8 mouse cellular contexts compared by ENCODE assay signal in the genomic region with DNA sequence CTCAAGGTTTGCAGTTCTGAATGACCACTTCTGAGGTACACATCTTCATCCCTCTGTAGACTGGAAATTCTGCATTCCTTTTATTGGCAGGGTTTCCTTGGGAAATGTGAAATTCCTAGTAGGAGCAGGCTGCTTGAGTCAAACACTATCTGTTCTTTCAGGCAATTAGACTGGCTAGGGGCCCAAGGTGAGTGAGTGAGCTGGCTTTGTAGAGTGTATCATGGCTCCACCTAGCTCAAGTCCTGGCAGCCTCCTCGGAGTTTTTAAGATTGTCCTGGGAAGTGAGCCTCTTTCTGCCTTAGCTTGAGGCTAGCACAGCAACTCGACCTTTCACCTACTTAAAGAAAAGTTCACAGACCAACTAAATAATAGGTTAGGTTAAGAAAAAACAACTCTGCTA. TPM values are rescaled to one million over a fixed set of nuclear protein-coding genes. Genes with fewer than 3 reads are reported as not detected.
DNase-seq lines count a peak whose midpoint lies in the region; ATAC-seq lines count a peak whose summit lies in the region.

No protein-coding gene starts in this region.

- no peak overlapping the region for H3K4me3 ChIP-seq in intestine, embryonic 15.5 days (replicated peaks)
- no peak overlapping the region for H3K4me3 ChIP-seq in lung, embryonic 16.5 days (ENCODE audit: low read length)

- peak; percentile 44 to 48 for DNase-seq in heart, adult 18-20 months
- DNase-seq in heart, adult 9 months (ENCODE audit: low spot score in 2 of 2): no peak
- peak; percentile 23 to 27 for DNase-seq in cerebellum, postnatal 14 days
- no peak for DNase-seq in spleen, postnatal 36 days (ENCODE audit: low spot score in 2 of 2)
- no peak for DNase-seq in left cerebral cortex, adult 9 months (ENCODE audit: low spot score in 2 of 2)
- DNase-seq in thymus, postnatal 4 days: no peak

- no peaks in the 10 kb centered on the region for H3K36me3 ChIP-seq in intestine, embryonic 15.5 days
- no peaks in the 10 kb centered on the region for H3K36me3 ChIP-seq in lung, embryonic 16.5 days (ENCODE audit: control insufficient read depth, insufficient read depth, low read length)

- H3K27ac ChIP-seq in intestine, embryonic 15.5 days: peak overlapping the region; percentile 71
- peak overlapping the region; percentile 67 for H3K27ac ChIP-seq in lung, embryonic 16.5 days (ENCODE audit: low read length)

- 0 out of 2 replicates have a peak overlapping the region, but pooled peaks have one; percentile 17 for H3K4me2 ChIP-seq in intestine, embryonic 15.5 days (replicated peaks)
- H3K4me2 ChIP-seq in lung, embryonic 16.5 days (ENCODE audit: low read depth, low read length): no peak overlapping the region

- peaks cover 14% of the 10 kb centered on the region for H3K4me1 ChIP-seq in intestine, embryonic 15.5 days (replicated peaks)
- peaks cover 15% of the 10 kb centered on the region for H3K4me1 ChIP-seq in lung, embryonic 16.5 days (replicated peaks; ENCODE audit: control insufficient read depth, insufficient read depth, low read length)

- no peaks in the 10 kb centered on the region for H3K9me3 ChIP-seq in intestine, embryonic 15.5 days
- H3K9me3 ChIP-seq in lung, embryonic 16.5 days (ENCODE audit: control insufficient read depth, low read length): no peaks in the 10 kb centered on the region

- no peak overlapping the region for H3K9ac ChIP-seq in intestine, embryonic 15.5 days
- no peak overlapping the region for H3K9ac ChIP-seq in lung, embryonic 16.5 days (ENCODE audit: low read length)

- ATAC-seq in intestine, embryonic 15.5 days: 0 out of 2 replicates have a peak, but pooled peaks have one; percentile 12
- ATAC-seq in lung, embryonic 16.5 days (ENCODE audit: low read depth): 0 out of 2 replicates have a peak, but pooled peaks have one; percentile 10

- no peaks in the 10 kb centered on the region for H3K27me3 ChIP-seq in intestine, embryonic 15.5 days (replicated peaks)
- H3K27me3 ChIP-seq in lung, embryonic 16.5 days (ENCODE audit: control insufficient read depth, insufficient read depth, low read depth, low read length): no peaks in the 10 kb centered on the region

- WGBS in intestine, embryonic 15.5 days: 8% methylated on average over 2 of the region's 2 CpGs
- 17% methylated on average over 2 of the region's 2 CpGs for WGBS in lung, embryonic 16.5 days

RNA-seq across cellular contexts. Expression of gene Acsl3, which starts 1.2 kb away (rescaled TPM):
- 1 to 10 TPM; 4.4 to 5.5 TPM for total RNA-seq in heart, adult 18-20 months (2021)
- polyA plus RNA-seq in intestine, embryonic 15.5 days (2015; fragmentation: Nextera tagmentation; extraction: Ambion mirVana): 88.0 and 97.5 TPM in 2 replicates
- polyA plus RNA-seq in lung, embryonic 16.5 days (2015; fragmentation: Nextera tagmentation; extraction: Ambion mirVana): 38.5 and 40.7 TPM in 2 replicates

RNA-seq across cellular contexts. Expression of gene Utp14b, which starts 1.4 kb away (rescaled TPM):
- under 1 TPM; 0.87 to 0.99 TPM for total RNA-seq in heart, adult 18-20 months (2021)
- polyA plus RNA-seq in intestine, embryonic 15.5 days (2015; fragmentation: Nextera tagmentation; extraction: Ambion mirVana): 4.0 and 4.1 TPM in 2 replicates
- 2.8 and 3.1 TPM in 2 replicates for polyA plus RNA-seq in lung, embryonic 16.5 days (2015; fragmentation: Nextera tagmentation; extraction: Ambion mirVana)

Comparison
In these comparisons a context has a peak if more than half of its experiments do, and no peak if none do; other contexts are left out.
1. DNase-seq: peak in heart, adult 18-20 months (2 of 2) and cerebellum, postnatal 14 days (2 of 2); none in heart, adult 9 months (0 of 2), spleen, postnatal 36 days (0 of 2), left cerebral cortex, adult 9 months (0 of 2) and thymus, postnatal 4 days (single experiment).